ENCODE assay signal across 8 mouse cellular contexts in genomic region chr7:35233861-35234260, GRCm38 (mm10). TPM values are rescaled to one million over a fixed set of nuclear protein-coding genes. Genes with fewer than 3 reads are reported as not detected.
DNase-seq lines count a peak whose midpoint lies in the region; ATAC-seq and TF ChIP-seq lines count a peak whose summit lies in the region.

No protein-coding gene starts in this region.

- H3K4me1 ChIP-seq in megakaryocyte, embryonic 14.5 days, result peaks cover 16% of the 10 kb centered on the region
- peaks cover 7% of the 10 kb centered on the region for H3K4me1 ChIP-seq in intestine, embryonic 15.5 days (replicated peaks)
- H3K4me1 ChIP-seq in olfactory bulb, adult 2 months (ENCODE audit: control insufficient read depth, insufficient read depth, low read length), result peaks cover 2% of the 10 kb centered on the region

- TF ChIP-seq POLR2A in olfactory bulb, adult 2 months (IDR thresholded peaks at IDR 0.05; ENCODE audit: insufficient read depth, low read depth, low read length), result no peak

- ATAC-seq in CD4-positive, CD25-positive, alpha-beta regulatory T cell, adult 4 months, result no peak
- no peak for ATAC-seq in megakaryocyte, adult 5-6 weeks (ENCODE audit: poor library complexity, severe bottlenecking)
- no peak for ATAC-seq in intestine, embryonic 15.5 days

- peaks cover 16% of the 10 kb centered on the region for H3K9me3 ChIP-seq in megakaryocyte, embryonic 14.5 days
- H3K9me3 ChIP-seq in intestine, embryonic 15.5 days, result no peaks in the 10 kb centered on the region

- H3K27me3 ChIP-seq in megakaryocyte, embryonic 14.5 days (replicated peaks), result no peaks in the 10 kb centered on the region
- H3K27me3 ChIP-seq in intestine, embryonic 15.5 days (replicated peaks), result no peaks in the 10 kb centered on the region

- DNase-seq in CD4-positive, CD25-positive, alpha-beta regulatory T cell, adult 2 months (ENCODE audit: low read depth, low spot score), result peak; percentile 14
- DNase-seq in ovary, postnatal 36 days (ENCODE audit: low spot score), result no peak
- DNase-seq in adrenal gland, postnatal 14 days, result no peak

- H3K36me3 ChIP-seq in megakaryocyte, embryonic 14.5 days (replicated peaks; ENCODE audit: low read length), result no peaks in the 10 kb centered on the region
- no peaks in the 10 kb centered on the region for H3K36me3 ChIP-seq in intestine, embryonic 15.5 days

- peak overlapping the region; percentile 55 for H3K9ac ChIP-seq in intestine, embryonic 15.5 days

- WGBS in intestine, embryonic 15.5 days, result 51% methylated on average over 12 of the region's 12 CpGs
- WGBS in olfactory bulb, adult 2 months, result 56% methylated on average over 12 of the region's 12 CpGs

- H3K27ac ChIP-seq in intestine, embryonic 15.5 days, result peak overlapping the region; percentile 90
- no peak overlapping the region; the same call in 1 of the 2 replicates for H3K27ac ChIP-seq in olfactory bulb, adult 2 months (ENCODE audit: insufficient read depth, low read depth, low read length)

- peak overlapping the region; percentile 92 for H3K4me3 ChIP-seq in megakaryocyte, embryonic 14.5 days (replicated peaks)
- H3K4me3 ChIP-seq in intestine, embryonic 15.5 days (replicated peaks), result peak overlapping the region; percentile 59
- H3K4me3 ChIP-seq in olfactory bulb, adult 2 months (ENCODE audit: insufficient read depth, low read depth, low read length), result peak overlapping the region; percentile 65

- no peak for TF ChIP-seq CTCF in olfactory bulb, adult 2 months (IDR thresholded peaks at IDR 0.05; ENCODE audit: insufficient read depth, low read depth, low read length)

- H3K4me2 ChIP-seq in intestine, embryonic 15.5 days (replicated peaks), result peak overlapping the region; percentile 68

RNA-seq across cellular contexts. Expression of gene Lrp3, which starts 18.6 kb away (rescaled TPM):
- polyA plus RNA-seq in CD4-positive, CD25-positive, alpha-beta regulatory T cell, adult 4 months (2017; shearing (Covaris generic)), result 1 to 10 TPM in 1 of 2 experiments, under 1 TPM in 1; 0.51 to 1.8 TPM
- polyA plus RNA-seq in megakaryocyte, embryonic 14.5 days (2012; ENCODE audit: insufficient read depth, low replicate concordance), result not detected in 2 replicates
- not detected in 2 replicates for total RNA-seq in megakaryocyte, adult 5-6 weeks (2015)
- total RNA-seq in megakaryocyte, adult 5-6 weeks (2017), result not detected in 2 replicates
- polyA plus RNA-seq in intestine, embryonic 15.5 days (2015; fragmentation: Nextera tagmentation; extraction: Ambion mirVana), result 4.0 and 5.1 TPM in 2 replicates
- polyA plus RNA-seq in olfactory bulb, adult 2 months (2012; ENCODE audit: insufficient read depth, insufficient read length, low replicate concordance, missing spikeins), result not detected in 2 replicates
- 15.1 and 18.3 TPM in 2 replicates for total RNA-seq in adrenal gland, postnatal 14 days (2021)

RNA-seq across cellular contexts. Expression of gene Slc7a10, which starts 47.7 kb away (rescaled TPM):
- polyA plus RNA-seq in CD4-positive, CD25-positive, alpha-beta regulatory T cell, adult 4 months (2017; shearing (Covaris generic)), result 1 to 10 TPM; 6.7 to 7.4 TPM
- polyA plus RNA-seq in megakaryocyte, embryonic 14.5 days (2012; ENCODE audit: insufficient read depth, low replicate concordance), result not detected in 2 replicates
- total RNA-seq in megakaryocyte, adult 5-6 weeks (2015), result not detected in 2 replicates
- total RNA-seq in megakaryocyte, adult 5-6 weeks (2017), result not detected in 2 replicates
- polyA plus RNA-seq in intestine, embryonic 15.5 days (2015; fragmentation: Nextera tagmentation; extraction: Ambion mirVana), result 1.6 and 1.7 TPM in 2 replicates
- polyA plus RNA-seq in olfactory bulb, adult 2 months (2012; ENCODE audit: insufficient read depth, insufficient read length, low replicate concordance, missing spikeins), result not detected in 2 replicates
- 1.5 and 3.6 TPM in 2 replicates for total RNA-seq in adrenal gland, postnatal 14 days (2021)
